Mouse (Mus musculus) regulatory T cell (primary cell): ENCODE measurements around the gene Zfp512b.

Experiments
- in situ Hi-C: fragments of 300-600 bp; cut with MboI, MseI; formaldehyde crosslinking; loops from one replicate; pipeline ENCODE4 v1.15.1; 2025; ENCODE audit warnings: high pct_unique_total_duplicates

Gene Zfp512b

GRCm38 (mm10) chr2:181573961-181574360 lies 18.6 kb downstream of the Zfp512b start:
- in situ Hi-C loops = no loop called here

- in situ Hi-C loops = no loop called here
Measured at GRCm38 (mm10) chr2:181572921-181573920, 19.4 kb downstream of the Zfp512b start.

- in situ Hi-C loops = no loop called here
Measured at GRCm38 (mm10) chr2:181571941-181572670, 20.5 kb downstream of the Zfp512b start.

- in situ Hi-C loops = no loop called here
Measured at GRCm38 (mm10) chr2:181570921-181571595, 21.5 kb downstream of the Zfp512b start.

- in situ Hi-C loops = no loop called here
Measured at GRCm38 (mm10) chr2:181570375-181570774, 22.2 kb downstream of the Zfp512b start.

GRCm38 (mm10) chr2:181569856-181570255 lies 22.7 kb downstream of the Zfp512b start:
- in situ Hi-C loops = loop anchor here (5.0 kb wide), 1 partner anchor 178 kb away; no protein-coding TSS in a partner anchor

- in situ Hi-C loops = loop anchor here (5.0 kb wide), 1 partner anchor 176 kb away; no protein-coding TSS in a partner anchor
Measured at GRCm38 (mm10) chr2:181568272-181569008, 24.2 kb downstream of the Zfp512b start.

- in situ Hi-C loops = loop anchor here (5.0 kb wide), 1 partner anchor 175 kb away; no protein-coding TSS in a partner anchor
Measured at GRCm38 (mm10) chr2:181567338-181567737, 25.3 kb downstream of the Zfp512b start.

- in situ Hi-C loops = no loop called here
Measured at GRCm38 (mm10) chr2:181553772-181554171, 38.8 kb downstream of the Zfp512b start.

GRCm38 (mm10) chr2:181550233-181550632 lies 42.4 kb downstream of the Zfp512b start:
- in situ Hi-C loops = no loop called here

GRCm38 (mm10) chr2:181548682-181549081 lies 43.9 kb downstream of the Zfp512b start:
- in situ Hi-C loops = no loop called here

- in situ Hi-C loops = no loop called here
Measured at GRCm38 (mm10) chr2:181548227-181548626, 44.4 kb downstream of the Zfp512b start.

- in situ Hi-C loops = no loop called here
Measured at GRCm38 (mm10) chr2:181546142-181546541, 46.5 kb downstream of the Zfp512b start.

GRCm38 (mm10) chr2:181541761-181542380 lies 50.7 kb downstream of the Zfp512b start:
- in situ Hi-C loops = no loop called here

- in situ Hi-C loops = no loop called here
Measured at GRCm38 (mm10) chr2:181537444-181538047, 55.1 kb downstream of the Zfp512b start.

GRCm38 (mm10) chr2:181536410-181536809 lies 56.2 kb downstream of the Zfp512b start:
- in situ Hi-C loops = no loop called here

GRCm38 (mm10) chr2:181532589-181532988 lies 60.0 kb downstream of the Zfp512b start:
- in situ Hi-C loops = loop anchor here (5.0 kb wide), 1 partner anchor 45 kb away; no protein-coding TSS in a partner anchor
